Mouse (Mus musculus): ENCODE results near the gene Gmds. TPM values are rescaled to one million over a fixed set of nuclear protein-coding genes. Genes with fewer than 3 reads are reported as not detected.
A peak's percentile ranks its signal among the peaks of the same experiment; 100 is the strongest.

Gene Gmds
- total RNA-seq, 2 experiments from 2014 or later: 11.3 to 12.8 TPM

- no peak for DNase-seq (ENCODE audit: low spot score in 2 of 2)
Observed at GRCm38 (mm10) chr13:31971040-31971501, 367.5 kb downstream of the Gmds start.

GRCm38 (mm10) chr13:31968272-31968671 is 370.3 kb downstream of the Gmds start:
- no peak for DNase-seq (ENCODE audit: low spot score in 2 of 2)
- intact Hi-C loops (cut with DNase I): no loop called here

More at GRCm38 (mm10) chr13:31971040-31971501, 367.5 kb downstream of the Gmds start:
- intact Hi-C loops (cut with DNase I): no loop called here

GRCm38 (mm10) chr13:31966931-31967532 is 371.5 kb downstream of the Gmds start:
- intact Hi-C loops (cut with DNase I): no loop called here
- no peak for DNase-seq (ENCODE audit: low spot score in 2 of 2)

DNA sequence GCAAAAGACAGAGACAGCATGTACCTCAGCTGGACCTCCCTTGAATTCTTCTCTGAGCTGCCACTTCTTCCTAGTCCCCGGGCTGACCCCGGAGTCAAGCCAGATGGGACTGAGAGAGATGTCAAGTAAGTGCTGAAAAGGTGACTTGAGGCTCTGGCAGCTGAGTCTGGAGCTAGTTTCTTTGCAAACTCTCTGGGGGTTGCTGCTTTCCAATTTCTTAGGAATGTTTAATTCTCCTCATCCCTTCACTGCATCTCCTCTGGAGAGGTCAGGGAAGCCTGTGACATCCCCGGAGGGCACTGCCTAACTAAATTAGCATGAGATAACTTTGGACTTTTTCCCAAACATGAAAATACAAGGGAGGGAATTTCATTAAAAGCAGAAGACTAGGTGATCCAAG is 378.0 kb downstream of the Gmds start:
- intact Hi-C loops (cut with DNase I): no loop called here
- no peak for DNase-seq (ENCODE audit: low spot score in 2 of 2)

DNA sequence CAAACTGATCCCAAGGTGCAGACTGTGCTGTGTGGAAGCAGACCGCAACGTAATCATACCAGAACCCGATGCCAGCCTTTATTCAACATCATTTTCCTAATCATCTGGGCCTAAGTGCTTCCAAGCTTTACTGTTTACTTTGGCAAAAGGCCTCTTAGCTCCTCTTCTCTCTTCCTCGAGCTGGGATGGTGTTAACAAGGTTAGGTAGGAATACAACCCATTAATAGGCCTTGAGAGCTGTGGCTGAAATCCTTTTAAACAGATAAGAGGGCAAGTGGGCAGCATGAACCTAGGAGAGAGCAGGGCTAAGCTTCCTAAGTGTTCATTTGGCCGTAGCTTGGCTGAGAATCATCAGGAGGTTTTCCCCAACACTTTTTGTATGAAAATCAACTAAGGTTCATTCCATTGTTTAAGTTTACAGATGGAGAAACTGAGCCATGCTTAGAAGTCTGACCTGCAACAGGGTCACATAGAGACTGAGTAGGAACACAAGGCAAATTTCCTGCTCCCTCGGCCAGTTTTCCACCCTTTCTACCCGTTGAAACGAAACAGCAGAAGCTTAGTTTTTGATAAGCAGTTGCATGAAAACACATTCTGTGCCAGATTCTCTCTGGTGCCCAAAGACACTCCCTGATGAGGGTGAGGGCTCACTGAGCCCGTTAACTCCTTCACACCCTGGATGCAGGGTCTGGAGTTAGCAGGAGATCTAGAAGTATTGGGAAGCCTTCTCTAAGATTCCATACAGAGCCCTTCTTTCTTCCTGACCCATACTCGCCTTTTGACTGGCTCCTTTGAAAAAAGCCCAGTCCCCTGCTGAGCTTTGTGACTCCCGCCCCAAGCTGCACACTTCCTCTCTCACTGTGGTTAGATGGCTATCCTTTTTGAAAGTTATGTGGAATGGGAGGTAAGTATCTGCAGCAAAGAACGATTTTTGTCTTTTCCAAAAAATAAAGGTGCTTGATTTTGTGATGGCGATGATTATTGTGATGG is 379.9 kb downstream of the Gmds start:
- DNase-seq (ENCODE audit: low spot score in 2 of 2): no peak
- intact Hi-C loops (cut with DNase I): no loop called here

GRCm38 (mm10) chr13:31956584-31956983 is 382.0 kb downstream of the Gmds start:
- intact Hi-C loops (cut with DNase I): loop anchor here (1.0 kb wide), 1 partner anchor 155 kb away; no protein-coding TSS in a partner anchor
- DNase-seq (ENCODE audit: low spot score in 2 of 2): peak in 1 of 2 experiments; percentile 16

DNA sequence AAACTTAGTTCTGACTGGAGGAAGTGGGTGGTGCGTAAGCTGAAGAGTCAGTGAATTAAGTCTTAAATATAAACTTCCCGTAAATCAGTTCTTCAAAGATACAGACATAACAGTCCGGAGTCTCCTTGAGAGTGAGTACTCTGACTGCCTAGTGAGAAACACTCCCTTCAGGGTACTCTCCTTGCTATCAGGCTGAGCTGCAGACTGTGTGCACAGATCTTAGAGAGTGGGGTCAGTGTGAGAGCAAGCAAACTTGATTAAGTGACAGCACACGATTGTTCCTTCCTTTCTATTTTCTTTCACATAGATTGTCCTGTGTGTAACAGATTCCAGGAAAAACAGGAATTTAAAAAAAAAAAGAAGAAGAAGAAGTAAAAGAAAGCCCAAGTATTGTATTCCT is 382.4 kb downstream of the Gmds start:
- no peak for DNase-seq (ENCODE audit: low spot score in 2 of 2)
- intact Hi-C loops (cut with DNase I): loop anchor here (1.0 kb wide), 1 partner anchor 155 kb away; no protein-coding TSS in a partner anchor

DNA sequence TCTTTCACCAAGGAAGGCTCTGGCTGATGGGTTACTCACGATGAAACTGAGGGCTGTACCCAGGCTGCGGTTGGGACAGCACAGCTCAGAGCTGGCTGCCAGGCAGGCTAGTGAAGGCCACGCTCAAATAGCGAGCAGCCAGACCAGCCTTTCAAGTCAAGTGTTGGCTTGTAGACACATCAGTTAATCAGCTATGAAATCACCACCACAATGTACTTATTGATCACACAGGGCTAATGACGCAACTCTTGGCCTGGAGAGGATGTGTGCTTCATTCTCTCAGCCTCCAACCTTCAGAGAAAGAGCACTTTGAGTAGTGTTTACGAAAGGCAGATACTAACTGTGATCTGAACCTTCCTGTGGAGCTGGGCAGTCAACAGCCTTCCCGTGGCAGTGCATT is 383.4 kb downstream of the Gmds start:
- intact Hi-C loops (cut with DNase I): no loop called here

DNA sequence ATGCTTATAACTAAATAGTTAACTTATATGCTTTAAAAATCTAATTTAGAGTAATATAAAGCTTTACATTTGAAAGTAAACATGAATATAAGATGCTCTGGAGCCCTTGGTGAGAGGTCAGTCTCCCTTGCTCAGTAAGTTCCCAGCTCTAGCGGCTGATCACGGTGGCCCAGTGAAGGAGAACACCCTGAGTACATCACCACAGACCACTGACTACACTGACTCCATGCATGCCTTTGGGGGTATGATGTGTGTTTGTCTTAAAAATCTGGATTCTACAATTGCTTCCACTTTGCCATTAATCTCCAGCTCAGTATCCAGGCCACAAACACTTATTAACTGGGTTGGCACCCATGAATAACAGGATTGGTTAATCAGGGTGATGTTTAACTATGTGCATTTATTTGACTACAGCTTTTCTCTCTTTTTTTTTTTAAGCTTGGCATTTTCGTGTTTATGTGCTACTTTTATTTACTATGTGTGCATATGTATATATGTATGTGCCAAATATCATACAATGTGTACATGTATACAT is 393.8 kb downstream of the Gmds start:
- intact Hi-C loops (cut with DNase I): no loop called here
- no peak for DNase-seq (ENCODE audit: low spot score in 2 of 2)

More for the DNA sequence above, 383.4 kb downstream of the Gmds start:
- no peak for DNase-seq (ENCODE audit: low spot score in 2 of 2)

GRCm38 (mm10) chr13:31943482-31944275 is 394.9 kb downstream of the Gmds start:
- intact Hi-C loops (cut with DNase I): no loop called here
- DNase-seq (ENCODE audit: low spot score in 2 of 2): no peak

DNA sequence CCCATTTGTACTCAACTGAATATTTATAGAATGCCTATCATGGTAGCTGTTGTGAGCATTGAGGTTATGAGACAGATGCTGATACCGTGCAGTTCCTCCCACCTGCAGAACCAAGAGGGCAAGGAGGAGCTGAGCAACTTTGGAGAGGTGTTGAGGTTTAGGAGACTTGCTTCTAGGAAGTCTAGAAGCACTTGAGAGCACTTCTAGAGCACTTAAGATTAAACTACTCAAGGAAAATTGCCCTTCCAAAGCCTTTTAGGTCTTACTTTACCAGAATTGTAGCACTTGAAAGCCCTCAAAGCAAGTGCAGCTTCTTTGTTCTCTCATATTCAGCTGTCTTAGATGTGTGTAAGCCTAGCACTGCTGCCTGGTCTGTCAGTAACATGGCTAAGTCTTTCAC is 409.2 kb downstream of the Gmds start:
- intact Hi-C loops (cut with DNase I): loop anchor here (5.0 kb wide), 1 partner anchor 42 kb away; no protein-coding TSS in a partner anchor
- no peak for DNase-seq (ENCODE audit: low spot score in 2 of 2)

GRCm38 (mm10) chr13:31926599-31926998 is 411.9 kb downstream of the Gmds start:
- peak; percentile 56 to 94 for DNase-seq (ENCODE audit: low spot score in 2 of 2)
- intact Hi-C loops (cut with DNase I): loop anchor here (5.0 kb wide), 1 partner anchor 39 kb away; no protein-coding TSS in a partner anchor

GRCm38 (mm10) chr13:31924506-31924905 is 414.0 kb downstream of the Gmds start:
- DNase-seq (ENCODE audit: low spot score in 2 of 2): no peak
- intact Hi-C loops (cut with DNase I): no loop called here

- intact Hi-C loops (cut with DNase I): no loop called here
- no peak for DNase-seq (ENCODE audit: low spot score in 2 of 2)
Observed at GRCm38 (mm10) chr13:31919716-31920115, 418.8 kb downstream of the Gmds start.

DNA sequence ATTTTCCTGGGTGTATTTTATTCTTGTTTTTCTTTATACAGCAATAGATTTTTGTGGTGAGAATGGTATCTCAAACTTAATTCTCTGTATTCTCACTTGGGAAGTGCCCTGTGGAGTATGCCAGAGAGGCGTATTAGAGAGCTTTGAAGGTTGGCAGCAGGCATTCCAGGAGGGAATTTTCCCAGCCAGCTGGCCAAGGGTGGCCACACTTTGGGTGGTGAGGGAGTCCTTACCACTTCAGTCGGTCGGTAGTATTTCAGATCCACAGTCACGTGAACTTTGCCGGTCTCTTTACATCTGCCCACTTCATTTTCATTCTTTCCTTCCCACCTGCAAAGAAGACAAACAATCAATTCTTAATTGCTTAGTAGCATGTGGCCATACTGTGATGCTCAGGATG is 421.2 kb downstream of the Gmds start:
- no peak for DNase-seq (ENCODE audit: low spot score in 2 of 2)
- intact Hi-C loops (cut with DNase I): no loop called here

DNA sequence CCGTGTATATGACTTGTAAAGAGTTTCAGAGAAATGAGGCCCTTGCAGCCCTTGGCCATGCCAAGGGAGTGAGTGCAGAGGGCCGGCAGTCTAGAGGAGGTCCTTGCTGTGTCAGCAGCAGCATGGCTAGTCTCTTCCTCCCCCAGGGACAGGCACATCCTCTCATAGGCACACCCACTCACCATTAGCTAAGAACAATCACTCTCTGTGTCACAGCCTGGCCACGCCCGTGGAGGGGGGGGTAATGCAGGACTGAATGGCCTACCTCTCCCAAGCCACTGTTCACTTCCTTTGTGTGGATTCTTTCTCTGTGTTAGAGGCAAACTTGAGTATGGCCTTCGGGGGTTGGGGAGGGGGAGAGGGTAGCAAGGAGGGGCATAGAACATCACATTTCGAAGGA is 422.8 kb downstream of the Gmds start:
- intact Hi-C loops (cut with DNase I): no loop called here

GRCm38 (mm10) chr13:31914901-31915587 is 423.5 kb downstream of the Gmds start:
- DNase-seq (ENCODE audit: low spot score in 2 of 2): no peak
- intact Hi-C loops (cut with DNase I): no loop called here

More for the DNA sequence above, 422.8 kb downstream of the Gmds start:
- no peak for DNase-seq (ENCODE audit: low spot score in 2 of 2)

DNA sequence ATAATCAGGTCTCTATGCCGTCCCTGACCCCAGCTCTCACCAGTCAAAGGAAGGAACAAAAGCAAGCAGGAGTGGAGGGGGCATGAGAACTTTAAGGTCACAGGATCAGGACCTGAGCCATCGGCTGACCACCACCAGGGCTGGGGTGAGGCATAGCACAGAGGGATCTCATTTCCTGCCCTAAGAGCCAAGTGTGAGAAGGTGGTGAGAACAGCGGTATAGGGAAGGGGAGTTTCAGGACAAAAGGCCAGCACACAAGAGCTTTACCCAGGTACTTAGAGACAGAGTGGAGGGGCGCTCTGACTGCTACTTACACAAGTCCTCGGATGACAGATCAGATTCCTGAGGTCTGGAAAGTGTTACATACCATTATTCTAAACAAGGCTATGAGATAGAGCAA is 426.6 kb downstream of the Gmds start:
- intact Hi-C loops (cut with DNase I): no loop called here

DNA sequence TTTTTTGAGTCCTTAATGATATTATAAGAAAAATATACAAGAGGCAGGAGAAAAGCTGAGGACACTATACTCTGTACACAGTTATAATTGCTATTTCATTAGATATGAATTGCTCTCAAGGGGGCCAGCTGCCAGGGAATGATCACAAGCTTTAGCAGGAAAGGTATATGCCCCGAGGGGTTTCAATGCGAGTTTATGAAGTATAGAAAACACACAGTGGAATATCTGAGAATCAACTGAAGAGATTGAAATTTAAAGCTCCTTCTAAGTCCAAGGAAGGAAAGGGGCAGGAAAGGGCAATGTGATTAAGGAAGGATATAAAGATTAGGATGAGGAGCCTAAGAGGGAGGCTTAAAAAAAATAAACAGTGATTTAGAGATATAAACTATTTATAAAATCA is 427.2 kb downstream of the Gmds start:
- DNase-seq (ENCODE audit: low spot score in 2 of 2): no peak
- intact Hi-C loops (cut with DNase I): no loop called here

More for the DNA sequence above, 426.6 kb downstream of the Gmds start:
- DNase-seq (ENCODE audit: low spot score in 2 of 2): no peak

Data from left cerebral cortex, postnatal 25 days (tissue).